Mouse (Mus musculus) T-helper 17 cell (primary cell): ENCODE measurements around the gene Gjb1.

ENCODE experiments used
- in situ Hi-C, 2 experiments: fragments of 300-600 bp; cut with MboI, MseI; formaldehyde crosslinking; loops; 1 replicate in 1 of 2; 2 replicates in 1 of 2; pipeline ENCODE4 v1.15.1; 2025; ENCODE audit warnings: high pct_unique_total_duplicates in 2 of 2

The Gjb1 gene

DNA sequence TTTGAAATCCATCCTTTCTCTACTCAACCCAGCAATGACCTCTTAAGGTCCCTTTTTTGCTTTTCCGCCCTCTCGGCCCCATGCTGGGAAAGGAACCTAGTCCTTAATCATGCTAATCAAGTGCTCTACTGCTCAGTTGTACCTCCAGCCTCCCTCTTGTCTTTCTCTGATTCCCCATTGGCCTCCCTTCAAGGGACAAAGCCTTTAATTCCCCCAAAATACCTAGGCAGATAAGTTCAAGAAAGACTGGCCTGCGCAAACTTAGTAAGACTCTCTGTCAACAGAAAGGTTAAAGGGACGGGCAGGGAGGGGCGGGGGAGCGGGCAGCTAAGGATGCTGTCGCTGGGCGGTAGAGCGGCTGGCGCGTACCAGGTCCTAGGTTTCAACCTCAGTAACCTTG, 20.3 kb downstream of the Gjb1 start:
- in situ Hi-C loops = no loop called here

- in situ Hi-C loops = no loop called here
Observed at GRCm38 (mm10) chrX:101418946-101419724, 43.0 kb downstream of the Gjb1 start.

- in situ Hi-C loops = no loop called here
Observed at GRCm38 (mm10) chrX:101419725-101420699, 43.8 kb downstream of the Gjb1 start.

- in situ Hi-C loops = no loop called here
Observed at GRCm38 (mm10) chrX:101420700-101421095, 44.5 kb downstream of the Gjb1 start, which contains the start of gene Zmym3. TSS of gene Zmym3 (minus strand) at chrX:101420849.

DNA sequence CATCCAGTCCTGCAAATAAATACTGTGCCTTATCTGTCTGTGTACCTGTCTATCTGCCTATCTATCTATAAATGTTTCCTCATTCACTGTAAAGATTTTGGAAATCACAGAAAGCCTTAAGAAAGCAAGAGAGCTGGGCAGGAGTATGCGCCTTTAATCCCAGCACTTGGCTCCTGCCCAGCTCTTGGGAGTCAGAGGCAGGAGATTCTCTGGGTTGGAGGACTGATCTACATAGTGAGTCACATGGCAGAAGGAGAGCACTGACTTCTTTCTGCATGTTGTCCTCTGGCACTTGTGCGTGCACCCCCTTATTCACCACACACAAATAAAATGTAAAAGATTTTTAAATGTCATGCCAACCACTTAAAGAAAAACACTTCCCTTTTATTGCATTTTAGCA, 47.3 kb downstream of the Gjb1 start:
- in situ Hi-C loops = no loop called here

- in situ Hi-C loops = no loop called here
Observed at GRCm38 (mm10) chrX:101427774-101428173, 51.6 kb downstream of the Gjb1 start.

DNA sequence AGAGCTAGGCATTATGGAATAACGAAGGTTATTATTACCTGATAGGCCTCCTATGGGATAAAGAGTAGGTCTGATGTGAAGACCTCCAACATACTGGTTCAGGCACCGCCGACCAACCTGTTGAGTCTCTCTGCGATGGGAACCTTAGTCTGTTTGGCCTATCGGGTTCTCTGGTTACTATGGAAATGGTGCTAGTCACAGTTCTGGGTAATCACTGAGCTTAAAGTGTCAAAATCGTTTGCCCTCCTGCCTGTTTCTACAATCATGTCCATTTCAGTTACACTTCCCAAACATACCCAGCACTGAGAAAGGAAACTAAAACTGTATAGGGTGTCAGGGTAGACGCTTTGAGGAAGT, 52.6 kb downstream of the Gjb1 start:
- in situ Hi-C loops = no loop called here

- in situ Hi-C loops = no loop called here
Observed at GRCm38 (mm10) chrX:101429142-101429949, 53.2 kb downstream of the Gjb1 start, which contains the start of gene Nono. TSS of gene Nono (plus strand) at chrX:101429318.

- in situ Hi-C loops = no loop called here
Observed at GRCm38 (mm10) chrX:101429976-101430375, 53.8 kb downstream of the Gjb1 start.
